Mouse (Mus musculus) layer of hippocampus, postnatal 14 days (tissue): ENCODE results near the gene Smad5. TPM values are rescaled to one million over a fixed set of nuclear protein-coding genes. Genes with fewer than 3 reads are reported as not detected.

ENCODE experiments used
- DNase-seq, 2 experiments: peaks; one replicate each; pipeline ENCODE4 v3.0.0; 2021 to 2022; ENCODE audit warnings: low spot score in 2 of 2, mixed read lengths in 1 of 2
- total RNA-seq, 2 experiments: library from RNA; stranded (reverse); gene quantifications; 2 replicates each; pipeline ENCODE4 v1.2.3; 2021

Smad5 gene
- total RNA-seq, 2 experiments from 2014 or later, result 26.5 to 28.7 TPM

- DNase-seq, result no peak
These were observed 49.8 kb downstream of the Smad5 start for GRCm38 (mm10) chr13:56752474-56753191.

GRCm38 (mm10) chr13:56753192-56753951 is 50.6 kb downstream of the Smad5 start, which contains the start of gene Gm45623:
Gm45623 (minus strand) TSS chr13:56753827.
- DNase-seq, result no peak

GRCm38 (mm10) chr13:56755871-56756270 is 53.1 kb downstream of the Smad5 start:
- DNase-seq, result no peak

- DNase-seq, result no peak
These were observed 54.4 kb downstream of the Smad5 start for GRCm38 (mm10) chr13:56757201-56757600.

GRCm38 (mm10) chr13:56758492-56758891 is 55.7 kb downstream of the Smad5 start:
- DNase-seq, result peak; percentile 63 to 74

- peak in 1 of 2 experiments; percentile 54 for DNase-seq
These were observed 59.8 kb downstream of the Smad5 start for GRCm38 (mm10) chr13:56762446-56763229.

GRCm38 (mm10) chr13:56765284-56766032 is 62.6 kb downstream of the Smad5 start:
- no peak for DNase-seq

GRCm38 (mm10) chr13:56766211-56766610 is 63.4 kb downstream of the Smad5 start:
- no peak for DNase-seq

- DNase-seq, result no peak
These were observed 66.6 kb downstream of the Smad5 start for GRCm38 (mm10) chr13:56769431-56769830.

GRCm38 (mm10) chr13:56770136-56770578 is 67.3 kb downstream of the Smad5 start:
- peak in 1 of 2 experiments; percentile 61 for DNase-seq

- DNase-seq, result no peak
These were observed 68.0 kb downstream of the Smad5 start for GRCm38 (mm10) chr13:56770786-56771185.

GRCm38 (mm10) chr13:56772592-56772991 is 69.8 kb downstream of the Smad5 start:
- DNase-seq, result no peak

- DNase-seq, result no peak
These were observed 70.6 kb downstream of the Smad5 start for GRCm38 (mm10) chr13:56773262-56773870.

GRCm38 (mm10) chr13:56774304-56774703 is 71.5 kb downstream of the Smad5 start:
- DNase-seq, result peak in 1 of 2 experiments; percentile 43

GRCm38 (mm10) chr13:56780746-56781469 is 78.1 kb downstream of the Smad5 start:
- no peak for DNase-seq

GRCm38 (mm10) chr13:56781697-56782096 is 78.9 kb downstream of the Smad5 start:
- no peak for DNase-seq

GRCm38 (mm10) chr13:56782621-56783020 is 79.8 kb downstream of the Smad5 start:
- DNase-seq, result peak in 1 of 2 experiments; percentile 47

GRCm38 (mm10) chr13:56790683-56791082 is 87.9 kb downstream of the Smad5 start:
- no peak for DNase-seq
